Mouse (Mus musculus): ENCODE measurements around the gene Mad2l2. TPM values are rescaled to one million over a fixed set of nuclear protein-coding genes. Genes with fewer than 3 reads are reported as not detected.

Gene Mad2l2
- polyA plus RNA-seq, 1 experiment, result 26.2 TPM

- no peak overlapping the region for H3K27ac ChIP-seq (replicated peaks; ENCODE audit: low read depth, low read length)
- H3K4me3 ChIP-seq (ENCODE audit: insufficient read depth, low read depth, low read length), result no peak overlapping the region
- H3K4me1 ChIP-seq (ENCODE audit: control insufficient read depth, insufficient read depth, insufficient read length, low read length), result no peaks in the 10 kb centered on the region
These were observed 9.6 kb upstream of the Mad2l2 start for GRCm38 (mm10) chr4:148120555-148120954.

- Histone ChIP-seq H3K4me1 (ENCODE audit: control insufficient read depth, insufficient read depth, insufficient read length, low read length) (no peaks in the 10 kb centered on the region), H3K27ac (replicated peaks; ENCODE audit: low read depth, low read length) (no peak overlapping the region), H3K4me3 (ENCODE audit: insufficient read depth, low read depth, low read length) (no peak overlapping the region)
These were observed 8.8 kb upstream of the Mad2l2 start for GRCm38 (mm10) chr4:148121362-148121761.

- Histone ChIP-seq H3K27ac (replicated peaks; ENCODE audit: low read depth, low read length) (no peak overlapping the region), H3K4me3 (ENCODE audit: insufficient read depth, low read depth, low read length) (no peak overlapping the region), H3K4me1 (ENCODE audit: control insufficient read depth, insufficient read depth, insufficient read length, low read length) (no peaks in the 10 kb centered on the region)
These were observed 8.0 kb upstream of the Mad2l2 start for GRCm38 (mm10) chr4:148121982-148122693.

- H3K27ac ChIP-seq (replicated peaks; ENCODE audit: low read depth, low read length), result no peak overlapping the region
- no peak overlapping the region for H3K4me3 ChIP-seq (ENCODE audit: insufficient read depth, low read depth, low read length)
These were observed 7.5 kb upstream of the Mad2l2 start for GRCm38 (mm10) chr4:148122694-148123066.

GRCm38 (mm10) chr4:148128241-148128640, 1.9 kb upstream of the Mad2l2 start:
- Histone ChIP-seq H3K4me3 (ENCODE audit: insufficient read depth, low read depth, low read length) (no peak overlapping the region), H3K27ac (replicated peaks; ENCODE audit: low read depth, low read length) (no peak overlapping the region), H3K4me1 (ENCODE audit: control insufficient read depth, insufficient read depth, insufficient read length, low read length) (no peaks in the 10 kb centered on the region)

More at GRCm38 (mm10) chr4:148122694-148123066, 7.5 kb upstream of the Mad2l2 start:
- H3K4me1 ChIP-seq (ENCODE audit: control insufficient read depth, insufficient read depth, insufficient read length, low read length), result no peaks in the 10 kb centered on the region

- H3K27ac ChIP-seq (replicated peaks; ENCODE audit: low read depth, low read length), result no peak overlapping the region
These were observed 1.5 kb upstream of the Mad2l2 start for GRCm38 (mm10) chr4:148128672-148129071.

GRCm38 (mm10) chr4:148130561-148131413, 603 bp downstream of the Mad2l2 start, which contains the start of gene Draxin:
Draxin (minus strand) TSS chr4:148130698.
- H3K27ac ChIP-seq (replicated peaks; ENCODE audit: low read depth, low read length), result no peak within 1 kb of the TSS
- H3K4me3 ChIP-seq (ENCODE audit: insufficient read depth, low read depth, low read length), result no peak within 1 kb of the TSS
- H3K4me1 ChIP-seq (ENCODE audit: control insufficient read depth, insufficient read depth, insufficient read length, low read length), result no peaks in the 10 kb centered on the region

More at GRCm38 (mm10) chr4:148128672-148129071, 1.5 kb upstream of the Mad2l2 start:
- Histone ChIP-seq H3K4me3 (ENCODE audit: insufficient read depth, low read depth, low read length) (no peak overlapping the region), H3K4me1 (ENCODE audit: control insufficient read depth, insufficient read depth, insufficient read length, low read length) (no peaks in the 10 kb centered on the region)

GRCm38 (mm10) chr4:148131497-148132081, 1.4 kb downstream of the Mad2l2 start:
- H3K4me3 ChIP-seq (ENCODE audit: insufficient read depth, low read depth, low read length), result no peak overlapping the region
- H3K4me1 ChIP-seq (ENCODE audit: control insufficient read depth, insufficient read depth, insufficient read length, low read length), result no peaks in the 10 kb centered on the region
- no peak overlapping the region for H3K27ac ChIP-seq (replicated peaks; ENCODE audit: low read depth, low read length)

- no peak overlapping the region for H3K4me3 ChIP-seq (ENCODE audit: insufficient read depth, low read depth, low read length)
- H3K27ac ChIP-seq (replicated peaks; ENCODE audit: low read depth, low read length), result no peak overlapping the region
- no peaks in the 10 kb centered on the region for H3K4me1 ChIP-seq (ENCODE audit: control insufficient read depth, insufficient read depth, insufficient read length, low read length)
These were observed 4.8 kb downstream of the Mad2l2 start for GRCm38 (mm10) chr4:148134988-148135387.

GRCm38 (mm10) chr4:148137503-148137902, 7.3 kb downstream of the Mad2l2 start:
- Histone ChIP-seq H3K27ac (replicated peaks; ENCODE audit: low read depth, low read length) (no peak overlapping the region), H3K4me3 (ENCODE audit: insufficient read depth, low read depth, low read length) (no peak overlapping the region)

GRCm38 (mm10) chr4:148139767-148140097, 9.5 kb downstream of the Mad2l2 start:
- Histone ChIP-seq H3K4me1 (ENCODE audit: control insufficient read depth, insufficient read depth, insufficient read length, low read length) (no peaks in the 10 kb centered on the region), H3K27ac (replicated peaks; ENCODE audit: low read depth, low read length) (no peak overlapping the region), H3K4me3 (ENCODE audit: insufficient read depth, low read depth, low read length) (peak overlapping the region; percentile 87)

More at GRCm38 (mm10) chr4:148137503-148137902, 7.3 kb downstream of the Mad2l2 start:
- H3K4me1 ChIP-seq (ENCODE audit: control insufficient read depth, insufficient read depth, insufficient read length, low read length), result no peaks in the 10 kb centered on the region

GRCm38 (mm10) chr4:148140098-148141011, 10.2 kb downstream of the Mad2l2 start:
- H3K4me1 ChIP-seq (ENCODE audit: control insufficient read depth, insufficient read depth, insufficient read length, low read length), result no peaks in the 10 kb centered on the region
- peak overlapping the region; percentile 94 for H3K27ac ChIP-seq (replicated peaks; ENCODE audit: low read depth, low read length)
- peak overlapping the region; percentile 87 for H3K4me3 ChIP-seq (ENCODE audit: insufficient read depth, low read depth, low read length)

GRCm38 (mm10) chr4:148143721-148144120, 13.5 kb downstream of the Mad2l2 start:
- no peaks in the 10 kb centered on the region; the same call in 1 of the 2 replicates for H3K4me1 ChIP-seq (ENCODE audit: control insufficient read depth, insufficient read depth, insufficient read length, low read length)
- H3K27ac ChIP-seq (replicated peaks; ENCODE audit: low read depth, low read length), result no peak overlapping the region
- H3K4me3 ChIP-seq (ENCODE audit: insufficient read depth, low read depth, low read length), result no peak overlapping the region

- no peak overlapping the region for H3K27ac ChIP-seq (replicated peaks; ENCODE audit: low read depth, low read length)
- H3K4me1 ChIP-seq (ENCODE audit: control insufficient read depth, insufficient read depth, insufficient read length, low read length), result peaks cover 3% of the 10 kb centered on the region; the same call in 1 of the 2 replicates
These were observed 17.5 kb downstream of the Mad2l2 start for GRCm38 (mm10) chr4:148147714-148148113.

More at GRCm38 (mm10) chr4:148147714-148148113, 17.5 kb downstream of the Mad2l2 start:
- H3K4me3 ChIP-seq (ENCODE audit: insufficient read depth, low read depth, low read length), result no peak overlapping the region

Data from brown adipose tissue, adult 24 weeks (tissue).